Mouse (Mus musculus) kidney, postnatal 0 days (tissue): ENCODE results near the gene Rnf207. TPM values are rescaled to one million over a fixed set of nuclear protein-coding genes. Genes with fewer than 3 reads are reported as not detected.

Experiments
- ATAC-seq: fragments of 200-750 bp; cut with Nextera tagmentation; replicated peaks from 2 replicates; pipeline ENCODE4 v1.8.0; 2017; ENCODE audit warnings: low read depth, moderate number of reproducible peaks, moderate TSS enrichment, moderate library complexity; ENCODE audit not compliant: low FRiP score
- DNase-seq: peaks from one replicate; pipeline ENCODE4 v3.0.0-alpha.2; 2016; ENCODE audit warnings: low spot score
- H3K27ac ChIP-seq: fragments of 300-500 bp; sonication (generic); 2 replicates; pipeline ENCODE4 v1.5.1; 2014; ENCODE audit warnings: mild to moderate bottlenecking
- H3K27me3 ChIP-seq: fragments of 300-500 bp; sonication (generic); 2 replicates; pipeline ENCODE4 v1.6.1; 2014; ENCODE audit warnings: low read length, mixed read lengths; ENCODE audit not compliant: insufficient read depth
- H3K36me3 ChIP-seq: fragments of 300-500 bp; sonication (generic); 2 replicates; pipeline ENCODE4 v1.6.1; 2014; ENCODE audit warnings: low read length, mixed read lengths; ENCODE audit not compliant: insufficient read depth
- H3K4me1 ChIP-seq: fragments of 300-500 bp; sonication (generic); replicated peaks from 2 replicates; pipeline ENCODE4 v1.6.1; 2014; ENCODE audit warnings: antibody characterized with exemption, low read length, mixed read lengths; ENCODE audit not compliant: insufficient read depth
- H3K4me2 ChIP-seq: fragments of 300-500 bp; sonication (generic); 2 replicates; pipeline ENCODE4 v1.6.1; 2014; ENCODE audit warnings: mild to moderate bottlenecking, low read length, moderate library complexity, mixed read lengths
- H3K4me3 ChIP-seq: fragments of 300-500 bp; sonication (generic); replicated peaks from 2 replicates; pipeline ENCODE4 v1.5.1; 2014; ENCODE audit warnings: low read depth, low read length
- H3K9ac ChIP-seq: fragments of 300-500 bp; sonication (generic); 2 replicates; pipeline ENCODE4 v1.6.1; 2014; ENCODE audit warnings: low read depth, low read length
- H3K9me3 ChIP-seq: fragments of 300-500 bp; sonication (generic); replicated peaks from 2 replicates; pipeline ENCODE4 v1.6.1; 2016; ENCODE audit warnings: low read length, inconsistent platforms, mixed read lengths
- CTCF ChIP-seq: IDR thresholded peaks from 2 replicates; pipeline ENCODE4 v1.5.1; 2016; ENCODE audit warnings: antibody characterized with exemption, low read depth, mild to moderate bottlenecking, moderate library complexity
- WGBS: fragments of 180-500 bp; shearing (Covaris S2); extraction: QIAGEN DNeasy Blood & Tissue Kit; methylation state at CpG from one replicate; pipeline ENCODE4 v1.1.7; 2014; 5-methylcytosine and 5-hydroxymethylcytosine counted together
- polyA plus RNA-seq: library from polyadenylated mRNA; unstranded; fragments of >200 nt; fragmentation: Nextera tagmentation; extraction: Ambion mirVana; gene quantifications from 2 replicates; pipeline ENCODE4 v1.2.1, GENCODE M21; 2015

The Rnf207 gene
- polyA plus RNA-seq, 1 experiment from 2014 or later: 1.1 TPM

GRCm38 (mm10) chr4:152292102-152292765 is 26.6 kb downstream of the Rnf207 start:
- no peak for TF ChIP-seq CTCF
- Histone ChIP-seq H3K27ac (no peak overlapping the region), H3K27me3 (peaks cover 42% of the 10 kb centered on the region), H3K4me1 (peaks cover 7% of the 10 kb centered on the region; the same call in 1 of the 2 replicates), H3K9ac (no peak overlapping the region), H3K4me2 (no peak overlapping the region), H3K36me3 (no peaks in the 10 kb centered on the region), H3K4me3 (no peak overlapping the region), H3K9me3 (no peaks in the 10 kb centered on the region)
- DNase-seq (no peak), ATAC-seq (no peak)
- WGBS: 6% methylated on average over 12 of the region's 12 CpGs

- Histone ChIP-seq H3K4me3 (no peak within 1 kb of the TSS), H3K9me3 (no peaks in the 10 kb centered on the region), H3K9ac (no peak within 1 kb of the TSS), H3K27ac (no peak within 1 kb of the TSS), H3K4me2 (no peak within 1 kb of the TSS; the same call in 1 of the 2 replicates), H3K4me1 (peaks cover 7% of the 10 kb centered on the region; the same call in 1 of the 2 replicates), H3K27me3 (peaks cover 48% of the 10 kb centered on the region), H3K36me3 (no peaks in the 10 kb centered on the region)
- no peak for TF ChIP-seq CTCF
- 37% methylated on average over 6 of the region's 6 CpGs for WGBS
- ATAC-seq (no peak), DNase-seq (no peak)
Measured at GRCm38 (mm10) chr4:152291562-152291961, 27.2 kb downstream of the Rnf207 start, which contains the start of gene Hes3. TSS of gene Hes3 (minus strand) at chr4:152291662.

- Histone ChIP-seq H3K36me3 (no peaks in the 10 kb centered on the region), H3K27ac (no peak overlapping the region), H3K4me2 (no peak overlapping the region), H3K9me3 (no peaks in the 10 kb centered on the region), H3K4me3 (no peak overlapping the region), H3K27me3 (peaks cover 54% of the 10 kb centered on the region), H3K9ac (no peak overlapping the region), H3K4me1 (peaks cover 4% of the 10 kb centered on the region; the same call in 1 of the 2 replicates)
- 26% methylated on average over 11 of the region's 11 CpGs for WGBS
- no peak for DNase-seq
- no peak for ATAC-seq
- no peak for TF ChIP-seq CTCF
Measured at GRCm38 (mm10) chr4:152290991-152291390, 27.8 kb downstream of the Rnf207 start.

- peaks cover 58% of the 10 kb centered on the region for H3K27me3 ChIP-seq
- no peak for ATAC-seq
- WGBS: 1% methylated on average over 39 of the region's 39 CpGs
- no peak overlapping the region for H3K27ac ChIP-seq
- DNase-seq: no peak
- H3K9me3 ChIP-seq: no peaks in the 10 kb centered on the region
- no peak for TF ChIP-seq CTCF
- H3K4me2 ChIP-seq: no peak overlapping the region; the same call in 1 of the 2 replicates
- H3K4me1 ChIP-seq: peaks cover 4% of the 10 kb centered on the region; the same call in 1 of the 2 replicates
- H3K9ac ChIP-seq: no peak overlapping the region
- H3K36me3 ChIP-seq: no peaks in the 10 kb centered on the region
- no peak overlapping the region for H3K4me3 ChIP-seq
Measured at GRCm38 (mm10) chr4:152290385-152290784, 28.4 kb downstream of the Rnf207 start.

GRCm38 (mm10) chr4:152288398-152288945 is 30.3 kb downstream of the Rnf207 start:
- Histone ChIP-seq H3K4me2 (no peak overlapping the region), H3K9ac (no peak overlapping the region), H3K27ac (no peak overlapping the region), H3K9me3 (no peaks in the 10 kb centered on the region), H3K27me3 (peaks cover 72% of the 10 kb centered on the region), H3K4me3 (no peak overlapping the region), H3K4me1 (peaks cover 5% of the 10 kb centered on the region; the same call in 1 of the 2 replicates), H3K36me3 (no peaks in the 10 kb centered on the region)
- ATAC-seq (no peak), DNase-seq (no peak)
- no peak for TF ChIP-seq CTCF
- 46% methylated on average over 18 of the region's 18 CpGs for WGBS

- 10% methylated on average over 19 of the region's 19 CpGs for WGBS
- no peak for ATAC-seq
- TF ChIP-seq CTCF: no peak
Measured at GRCm38 (mm10) chr4:152287317-152288120, 31.3 kb downstream of the Rnf207 start.

More at GRCm38 (mm10) chr4:152287317-152288120, 31.3 kb downstream of the Rnf207 start:
- Histone ChIP-seq H3K9ac (no peak overlapping the region), H3K27ac (no peak overlapping the region), H3K4me2 (no peak overlapping the region), H3K4me3 (no peak overlapping the region), H3K27me3 (peaks cover 81% of the 10 kb centered on the region), H3K4me1 (peaks cover 8% of the 10 kb centered on the region; the same call in 1 of the 2 replicates), H3K36me3 (no peaks in the 10 kb centered on the region), H3K9me3 (no peaks in the 10 kb centered on the region)
- DNase-seq: no peak
